ENCODE assay signal across 21 mouse cellular contexts in genomic region chr9:33482845-33483540, GRCm38 (mm10).
DNase-seq lines count a peak whose midpoint lies in the region; ATAC-seq and TF ChIP-seq lines count a peak whose summit lies in the region.
"Had no signal": no experiment of that assay in that cellular context is flagged by ENCODE, and none has a peak within 500 bp of the region (broad histone marks: within the 10 kb centered on the region; RNA-seq: fewer than 3 reads in every experiment).

No protein-coding gene starts in this region.

- TF ChIP-seq POLR2A in kidney, adult 2 months (IDR thresholded peaks at IDR 0.05; ENCODE audit: low read depth, low read length), result no peak

- no peaks in the 10 kb centered on the region for H3K9me3 ChIP-seq in liver, postnatal 0 days (ENCODE audit: low read length)
- no peaks in the 10 kb centered on the region for H3K9me3 ChIP-seq in liver, embryonic 12.5 days (replicated peaks)
- no peaks in the 10 kb centered on the region for H3K9me3 ChIP-seq in kidney, embryonic 14.5 days (ENCODE audit: control insufficient read depth, low read length)
- H3K9me3 ChIP-seq: embryonic facial prominence, embryonic 10.5 days; limb, embryonic 10.5 days had no signal

- 26% methylated on average over 5 of the region's 5 CpGs for WGBS in liver, postnatal 0 days (ENCODE audit: insufficient replicate concordance)
- WGBS in liver, embryonic 12.5 days (ENCODE audit: insufficient replicate concordance), result 15% methylated on average over 5 of the region's 5 CpGs
- 62% methylated on average over 5 of the region's 5 CpGs for WGBS in kidney, adult 2 months
- 64% methylated on average over 5 of the region's 5 CpGs for WGBS in kidney, embryonic 14.5 days

- no peak for TF ChIP-seq EP300 in liver, postnatal 0 days (IDR thresholded peaks at IDR 0.05; ENCODE audit: low read depth)

- H3K27ac ChIP-seq in liver, postnatal 0 days (ENCODE audit: low read depth), result peak overlapping the region; percentile 51; the same call in 1 of the 2 replicates
- H3K27ac ChIP-seq in liver, embryonic 12.5 days, result no peak overlapping the region
- H3K27ac ChIP-seq in kidney, adult 2 months (ENCODE audit: insufficient read depth, low read depth, low read length), result no peak overlapping the region
- no peak overlapping the region for H3K27ac ChIP-seq in kidney, embryonic 14.5 days (ENCODE audit: low read depth, low read length)
- H3K27ac ChIP-seq: embryonic facial prominence, embryonic 10.5 days; gastrocnemius, adult 2 months; hindbrain, embryonic 14.5 days; limb, embryonic 10.5 days had no signal

- DNase-seq in liver, postnatal 0 days, result no peak
- DNase-seq in B cell, adult 2 months, result peak; percentile 67 to 71
- DNase-seq in spleen, postnatal 36 days (ENCODE audit: low spot score in 2 of 2), result peak; percentile 76 to 78
- no peak for DNase-seq in T-cell, adult 2 months (ENCODE audit: low spot score)
- no peak for DNase-seq in kidney, adult 2 months
- DNase-seq: cerebellum, adult 2 months; gastrocnemius, adult 2 months; kidney, postnatal 25 days; layer of hippocampus, adult 9-11 months; lung, embryonic 14.5 days; right cerebral cortex, postnatal 4 days; thymus, adult 2 months had no signal

- no peak for TF ChIP-seq CTCF in liver, postnatal 0 days (IDR thresholded peaks at IDR 0.05; ENCODE audit: low read depth)
- TF ChIP-seq CTCF in kidney, adult 2 months (conservative IDR thresholded peaks at IDR 0.05; ENCODE audit: insufficient read depth, insufficient read length, low read depth, low read length), result no peak

- ATAC-seq in liver, postnatal 0 days, result peak; percentile 64
- ATAC-seq in liver, embryonic 12.5 days, result no peak
- ATAC-seq in megakaryocyte, adult 5-6 weeks (ENCODE audit: poor library complexity, severe bottlenecking), result peak; percentile 91
- ATAC-seq in kidney, embryonic 14.5 days (ENCODE audit: low FRiP score, low TSS enrichment), result no peak
- ATAC-seq: intestine, postnatal 0 days; midbrain, embryonic 16.5 days had no signal

- H3K4me3 ChIP-seq in liver, postnatal 0 days (ENCODE audit: low read depth, low read length), result no peak overlapping the region
- H3K4me3 ChIP-seq in liver, embryonic 12.5 days, result no peak overlapping the region
- H3K4me3 ChIP-seq in kidney, adult 2 months (ENCODE audit: insufficient read depth, low read depth, low read length), result no peak overlapping the region
- H3K4me3 ChIP-seq in kidney, embryonic 14.5 days (ENCODE audit: low read length), result no peak overlapping the region
- H3K4me3 ChIP-seq: embryonic facial prominence, embryonic 10.5 days; gastrocnemius, adult 2 months; limb, embryonic 10.5 days had no signal

- H3K36me3 ChIP-seq in liver, postnatal 0 days (replicated peaks; ENCODE audit: insufficient read depth, low read length), result no peaks in the 10 kb centered on the region
- H3K36me3 ChIP-seq in liver, embryonic 12.5 days, result no peaks in the 10 kb centered on the region
- H3K36me3 ChIP-seq in kidney, adult 2 months (ENCODE audit: control insufficient read depth, insufficient read depth, low read length), result no peaks in the 10 kb centered on the region
- H3K36me3 ChIP-seq in kidney, embryonic 14.5 days (ENCODE audit: control insufficient read depth, insufficient read depth, low read length), result no peaks in the 10 kb centered on the region
- H3K36me3 ChIP-seq: embryonic facial prominence, embryonic 10.5 days; limb, embryonic 10.5 days had no signal

- no peaks in the 10 kb centered on the region for H3K27me3 ChIP-seq in liver, postnatal 0 days (ENCODE audit: insufficient read depth, low read length)
- no peaks in the 10 kb centered on the region for H3K27me3 ChIP-seq in liver, embryonic 12.5 days (replicated peaks)
- H3K27me3 ChIP-seq in kidney, adult 2 months (replicated peaks; ENCODE audit: control insufficient read depth, insufficient read depth, low read length), result no peaks in the 10 kb centered on the region
- no peaks in the 10 kb centered on the region for H3K27me3 ChIP-seq in kidney, embryonic 14.5 days (ENCODE audit: control insufficient read depth, insufficient read depth, low read length)

- H3K4me1 ChIP-seq in liver, postnatal 0 days (ENCODE audit: insufficient read depth), result peaks cover 3% of the 10 kb centered on the region; the same call in 1 of the 2 replicates
- no peaks in the 10 kb centered on the region for H3K4me1 ChIP-seq in liver, embryonic 12.5 days
- no peaks in the 10 kb centered on the region for H3K4me1 ChIP-seq in kidney, adult 2 months (ENCODE audit: control insufficient read depth, insufficient read depth, low read length)
- H3K4me1 ChIP-seq in kidney, embryonic 14.5 days (ENCODE audit: control insufficient read depth, insufficient read depth, low read length), result no peaks in the 10 kb centered on the region
- H3K4me1 ChIP-seq: embryonic facial prominence, embryonic 10.5 days; limb, embryonic 10.5 days had no signal

- no peak overlapping the region for H3K9ac ChIP-seq in liver, postnatal 0 days (replicated peaks)
- no peak overlapping the region for H3K9ac ChIP-seq in liver, embryonic 12.5 days
- no peak overlapping the region for H3K9ac ChIP-seq in kidney, embryonic 14.5 days (ENCODE audit: low read depth, low read length)
- H3K9ac ChIP-seq: hindbrain, embryonic 14.5 days; lung, embryonic 14.5 days had no signal

- H3K4me2 ChIP-seq in liver, postnatal 0 days (ENCODE audit: low read depth, low read length), result no peak overlapping the region
- no peak overlapping the region for H3K4me2 ChIP-seq in liver, embryonic 12.5 days
- no peak overlapping the region for H3K4me2 ChIP-seq in kidney, embryonic 14.5 days (replicated peaks; ENCODE audit: low read depth, low read length)
- H3K4me2 ChIP-seq: heart, embryonic 11.5 days; hindbrain, embryonic 14.5 days; lung, embryonic 14.5 days had no signal

Comparison
In these comparisons a context has a peak if more than half of its experiments do, and no peak if none do; other contexts are left out.
1. ATAC-seq: peak in liver, postnatal 0 days (single experiment) and megakaryocyte, adult 5-6 weeks (single experiment); none in liver, embryonic 12.5 days (single experiment) and kidney, embryonic 14.5 days (single experiment).
2. DNase-seq: peak in B cell, adult 2 months (2 of 2) and spleen, postnatal 36 days (2 of 2); none in liver, postnatal 0 days (single experiment), T-cell, adult 2 months (single experiment) and kidney, adult 2 months (single experiment).